Mouse (Mus musculus) olfactory bulb, adult 2 months (tissue): ENCODE results near the gene Zkscan14.

Source experiments
- CTCF ChIP-seq: fragments of 200-500 bp; IDR thresholded peaks from 2 replicates; pipeline ENCODE4 v1.5.1; 2012; ENCODE audit warnings: low read depth, mild to moderate bottlenecking, low read length, moderate library complexity; ENCODE audit not compliant: insufficient read depth
- POLR2A ChIP-seq: fragments of 200-500 bp; IDR thresholded peaks from 2 replicates; pipeline ENCODE4 v1.6.1; 2012; ENCODE audit warnings: mild to moderate bottlenecking, low read depth, low read length, moderate library complexity; ENCODE audit not compliant: insufficient read depth

DNA sequence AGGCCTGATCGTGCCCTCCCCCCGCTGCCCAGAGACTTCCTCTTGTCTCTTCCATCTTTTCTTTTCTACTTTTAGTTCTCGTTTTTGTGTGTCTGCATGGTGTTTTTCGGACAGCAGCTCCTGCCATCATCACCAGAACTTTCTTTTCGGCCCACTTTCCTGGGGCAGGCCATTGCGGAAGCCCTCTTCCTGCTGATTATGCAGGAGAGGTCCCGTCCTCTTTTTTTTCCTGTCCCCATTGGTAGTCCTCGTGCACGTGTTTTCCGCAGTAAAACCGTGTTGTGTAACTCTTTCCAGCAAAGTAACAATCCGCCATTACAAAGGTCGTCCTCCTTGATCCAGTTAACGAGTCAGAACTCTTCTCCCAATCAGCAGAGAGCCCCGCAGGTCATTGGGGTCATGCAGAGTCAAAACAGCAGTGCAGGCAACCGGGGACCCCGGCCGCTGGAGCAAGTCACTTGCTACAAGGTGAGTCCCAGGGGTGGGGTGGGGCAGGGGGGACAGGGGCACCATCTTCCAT, 23.1 kb downstream of the Zkscan14 start:
- TF ChIP-seq CTCF (no peak), POLR2A (no peak)
